Mouse (Mus musculus) megakaryocyte progenitor cell, adult 5-6 weeks (primary cell): ENCODE results near the gene Irx1. TPM values are rescaled to one million over a fixed set of nuclear protein-coding genes. Genes with fewer than 3 reads are reported as not detected.

ENCODE experiments used
- ATAC-seq: replicated peaks from 2 replicates; pipeline ENCODE4 v1.8.0; 2016; ENCODE audit warnings: mild to moderate bottlenecking, moderate TSS enrichment, inconsistent platforms; ENCODE audit not compliant: poor library complexity
- total RNA-seq, 2 experiments: library from RNA; stranded (forward) in 1 of 2; stranded (reverse) in 1 of 2; fragments of 157-497, 149-512 nt in 1 of 2; fragments of 200-1000 nt in 1 of 2; gene quantifications; 2 replicates each; pipeline versions ENCODE4 v1.2.3 to v1.2.4; 2015 to 2017

Irx1 gene
- total RNA-seq (2015) = not detected in 2 replicates
- not detected in 2 replicates for total RNA-seq (2017)

DNA sequence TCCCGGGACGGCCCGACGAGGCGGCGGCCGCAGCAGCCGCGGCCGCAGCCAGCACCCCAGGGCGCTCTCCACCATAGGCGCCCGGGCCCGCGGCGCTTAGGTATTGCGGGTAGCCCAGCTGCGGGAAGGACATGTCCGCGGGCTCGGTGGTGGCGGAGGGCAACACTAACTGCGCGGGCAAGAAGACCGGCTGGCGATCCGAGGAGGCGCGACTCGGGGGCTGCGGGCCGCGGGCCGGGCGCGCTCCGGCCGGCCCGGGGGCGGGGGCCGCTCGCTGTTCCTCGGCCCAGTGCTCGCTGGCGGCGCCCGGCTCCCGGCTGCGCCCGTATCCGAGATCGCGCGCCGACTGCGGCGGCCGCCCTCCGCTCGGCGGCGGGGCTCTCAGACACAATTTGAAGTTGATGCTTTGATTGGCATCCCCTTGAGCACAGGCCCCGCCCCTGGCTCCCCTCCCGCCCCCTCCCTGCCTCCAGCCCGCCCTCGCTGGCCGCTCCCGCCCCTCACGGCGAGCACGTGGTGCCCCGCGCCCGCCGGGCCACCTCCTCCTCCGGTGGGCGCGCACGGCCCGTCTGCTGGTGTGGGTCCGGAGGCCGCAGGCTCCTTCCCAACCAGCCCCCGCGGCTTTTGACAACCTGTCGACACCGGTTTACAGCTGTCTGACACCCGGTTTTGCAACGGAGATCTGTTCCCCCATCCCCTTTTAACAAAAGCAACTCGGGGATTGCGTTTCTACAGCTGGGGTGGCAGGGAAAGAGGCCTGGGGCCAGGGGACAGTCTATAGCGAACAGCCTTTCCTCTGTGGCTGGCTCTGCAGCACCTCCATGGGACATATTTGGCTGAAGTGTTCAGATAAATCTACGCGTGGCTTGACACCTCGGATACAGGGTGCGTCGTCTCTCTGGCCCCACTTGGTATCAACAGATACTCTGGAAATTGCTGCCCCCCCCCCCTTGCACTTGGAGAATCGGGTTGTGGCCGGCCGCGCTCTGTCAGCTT lies at the start of gene Irx1:
TSS of gene Irx1 (minus strand) at position 368 of the 996 bp plus-strand sequence.
- no peak for ATAC-seq

DNA sequence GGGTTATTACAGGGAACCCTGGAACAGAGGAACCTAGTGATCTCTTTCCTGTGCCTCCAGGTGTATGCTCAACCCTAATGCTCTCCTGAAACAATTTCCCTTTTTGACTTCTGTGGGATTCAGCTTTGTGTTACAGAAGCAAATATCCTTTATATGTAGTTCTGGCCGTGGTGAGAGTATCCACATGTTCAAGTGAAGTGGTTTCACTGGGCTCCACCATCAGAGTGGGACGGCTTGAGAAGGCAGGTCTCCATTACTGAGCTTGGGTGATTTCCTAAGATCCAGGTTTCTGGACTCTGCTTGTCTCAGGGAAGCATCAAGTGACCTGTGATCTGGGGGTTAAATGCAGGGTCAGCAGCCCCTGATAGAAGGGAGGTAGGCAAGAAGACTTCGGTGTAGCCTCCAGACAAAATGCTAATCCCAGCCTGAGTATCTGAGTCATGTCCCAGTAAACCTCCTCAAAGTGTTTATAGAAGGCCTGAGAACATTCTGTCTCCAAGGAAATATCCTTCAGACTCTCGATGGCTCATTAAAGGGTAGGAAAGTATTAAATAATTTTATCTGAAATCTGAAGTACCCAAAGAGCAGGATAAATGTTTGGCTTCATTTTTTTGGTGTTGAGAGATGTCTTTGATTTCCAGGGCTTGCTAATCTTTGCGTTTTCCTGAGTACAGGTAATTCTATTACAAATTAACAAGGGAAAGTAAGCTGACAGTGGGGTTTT lies 16.6 kb upstream of the Irx1 start:
- ATAC-seq = no peak

DNA sequence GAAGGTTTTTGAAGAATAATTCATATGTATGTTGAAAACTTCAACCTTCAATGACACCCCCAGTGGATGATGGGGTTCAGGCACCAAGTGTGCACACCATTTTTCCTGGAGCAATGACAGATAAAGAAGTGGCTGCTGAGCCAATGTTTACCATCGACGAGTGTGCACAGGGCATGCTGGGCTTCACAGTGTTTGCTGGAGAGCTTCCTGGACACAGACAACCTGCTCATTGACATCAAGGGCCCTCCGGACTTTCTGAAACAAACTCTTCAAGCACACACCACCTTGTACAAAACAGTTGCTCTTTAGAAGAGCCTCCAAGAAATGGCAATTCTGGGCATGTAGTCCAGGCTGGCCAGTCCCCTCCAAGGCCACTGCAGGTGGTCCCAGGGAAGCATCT lies 12.2 kb upstream of the Irx1 start:
- no peak for ATAC-seq

DNA sequence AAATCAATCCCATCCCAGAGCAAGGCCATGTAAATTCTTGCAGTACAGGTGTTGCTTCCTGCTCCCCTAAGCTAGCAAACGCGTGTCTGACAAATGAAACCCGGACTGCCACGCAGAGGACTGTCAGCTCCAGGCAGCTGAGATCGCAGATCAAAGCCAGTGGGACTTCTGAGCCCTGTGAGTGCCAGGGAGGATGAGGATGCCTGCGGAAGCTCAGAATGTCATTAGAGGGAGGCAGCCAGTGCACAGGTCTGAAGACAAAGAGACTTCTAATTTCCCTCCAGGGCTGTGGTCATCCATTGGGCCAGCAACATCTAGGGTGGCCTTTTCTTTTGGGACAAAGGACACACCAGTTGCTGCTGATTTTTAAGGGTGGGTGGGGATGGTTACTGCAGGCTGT lies 4.8 kb upstream of the Irx1 start:
- no peak for ATAC-seq

DNA sequence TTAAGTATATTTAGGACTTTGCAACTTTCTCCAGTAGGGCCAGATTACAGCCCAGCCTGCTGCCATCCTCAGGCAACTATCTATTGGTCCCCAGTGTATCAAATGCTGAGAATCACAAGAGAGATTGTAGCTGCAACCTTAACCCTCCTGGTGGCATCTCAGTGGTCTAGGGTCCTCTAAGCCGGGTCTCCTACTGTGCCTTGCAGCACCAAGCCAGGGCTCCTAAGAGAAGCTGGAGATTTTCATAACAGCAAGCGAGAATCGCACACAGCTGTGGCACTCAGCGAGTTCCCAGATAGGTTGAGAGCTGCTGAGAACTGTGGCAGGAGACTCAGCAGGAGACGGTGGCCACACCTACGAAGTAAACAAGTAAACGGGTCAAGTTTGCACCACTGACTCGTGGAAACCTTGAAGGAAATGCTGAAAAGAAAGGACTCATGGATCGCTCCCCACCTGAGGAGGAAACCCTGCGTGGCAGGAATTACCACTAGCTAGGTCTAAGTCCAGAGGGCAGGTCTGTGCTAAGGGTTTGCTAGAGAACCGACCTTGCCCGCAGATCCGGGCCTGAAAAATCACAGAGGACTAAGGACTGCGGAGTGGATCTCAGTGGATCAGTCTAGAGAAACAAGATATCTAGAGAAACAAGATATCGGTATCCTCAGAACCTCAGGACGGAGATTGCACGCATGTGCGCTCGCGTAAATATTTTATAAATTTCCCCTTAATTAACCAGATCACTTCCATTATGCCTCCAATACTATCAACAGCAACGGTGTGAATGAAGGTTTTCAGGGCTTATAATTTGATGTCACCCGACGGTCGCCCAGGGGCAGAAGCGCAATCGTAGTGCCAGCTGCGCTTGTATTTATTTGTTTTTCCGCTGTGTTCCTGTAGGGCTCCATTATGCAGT lies 4.1 kb upstream of the Irx1 start:
- no peak for ATAC-seq

DNA sequence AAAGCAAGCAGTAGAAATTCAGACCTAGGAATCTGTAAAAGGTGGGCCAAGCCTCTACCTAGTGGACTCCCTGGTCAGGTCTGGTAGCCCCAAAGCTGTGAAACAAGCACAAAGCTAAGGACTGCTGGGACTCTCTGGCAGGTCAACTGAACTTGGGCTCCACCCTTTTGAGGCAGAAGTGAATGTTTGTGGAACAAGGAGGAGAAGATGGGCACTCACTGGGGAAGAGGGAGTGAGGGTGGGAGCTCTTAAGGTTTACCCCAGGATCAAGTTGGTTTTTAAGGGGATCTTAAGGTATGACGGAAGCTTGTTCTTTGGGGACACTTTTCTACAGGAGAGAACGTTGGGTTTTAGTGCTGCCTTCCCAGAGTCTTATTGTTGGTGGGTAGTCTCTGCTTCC lies 3.1 kb upstream of the Irx1 start:
- ATAC-seq = no peak

DNA sequence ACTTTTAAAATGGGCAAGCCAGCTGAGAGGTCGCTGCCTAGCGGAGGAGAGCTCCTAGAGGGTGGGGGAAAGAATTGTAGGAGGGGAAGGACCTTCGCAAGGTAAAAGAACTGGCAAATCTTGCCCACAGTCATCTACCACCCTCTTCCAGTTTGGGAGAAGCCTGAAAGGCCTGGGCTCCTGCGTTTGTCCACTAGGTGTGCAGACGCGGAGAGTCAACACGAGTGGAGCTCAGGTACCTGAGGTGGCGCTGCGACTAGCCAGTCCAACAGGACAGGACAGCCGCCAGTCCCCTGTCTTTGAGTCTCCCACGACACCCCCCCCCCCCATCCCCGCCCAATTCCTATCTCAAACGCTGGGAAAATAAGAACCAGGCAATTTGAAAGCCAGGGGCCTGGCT lies 843 bp upstream of the Irx1 start:
- ATAC-seq = no peak

DNA sequence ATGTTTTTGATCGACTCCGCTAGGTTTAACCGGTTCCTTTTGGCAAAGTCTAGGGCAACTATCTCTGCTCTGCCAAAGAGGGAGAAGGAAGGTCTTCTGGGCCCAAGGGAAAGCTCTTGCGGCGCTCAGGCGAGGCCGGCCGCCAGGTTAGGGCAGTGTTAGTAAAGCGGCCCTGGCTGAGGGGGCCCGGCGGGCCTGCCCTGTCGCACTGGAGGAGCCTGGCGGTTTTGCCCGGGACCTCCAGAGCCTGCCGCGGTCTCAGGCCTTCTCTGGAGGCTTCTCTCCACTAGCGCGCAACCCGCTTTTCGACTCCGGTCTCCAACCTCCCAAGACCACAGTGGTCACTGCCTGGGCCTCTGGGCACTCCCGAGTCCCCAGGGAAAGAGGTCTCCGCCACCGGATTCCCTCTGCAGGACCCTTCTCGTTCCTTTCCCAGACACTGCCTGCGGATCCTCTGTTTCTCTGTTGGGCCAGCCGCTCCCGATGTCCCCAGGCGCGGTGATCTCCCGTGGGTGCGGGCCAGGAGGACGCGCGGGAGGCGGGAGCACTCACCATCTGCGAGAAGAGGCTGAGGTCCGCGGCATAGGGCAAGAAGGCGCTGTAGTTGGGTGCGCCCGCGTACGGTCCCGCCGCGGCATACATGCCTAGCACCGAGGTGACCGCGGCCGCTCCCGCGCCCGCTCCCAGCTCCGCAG lies 715 bp downstream of the Irx1 start:
- ATAC-seq = peak; percentile 30; the same call in 1 of the 2 replicates

DNA sequence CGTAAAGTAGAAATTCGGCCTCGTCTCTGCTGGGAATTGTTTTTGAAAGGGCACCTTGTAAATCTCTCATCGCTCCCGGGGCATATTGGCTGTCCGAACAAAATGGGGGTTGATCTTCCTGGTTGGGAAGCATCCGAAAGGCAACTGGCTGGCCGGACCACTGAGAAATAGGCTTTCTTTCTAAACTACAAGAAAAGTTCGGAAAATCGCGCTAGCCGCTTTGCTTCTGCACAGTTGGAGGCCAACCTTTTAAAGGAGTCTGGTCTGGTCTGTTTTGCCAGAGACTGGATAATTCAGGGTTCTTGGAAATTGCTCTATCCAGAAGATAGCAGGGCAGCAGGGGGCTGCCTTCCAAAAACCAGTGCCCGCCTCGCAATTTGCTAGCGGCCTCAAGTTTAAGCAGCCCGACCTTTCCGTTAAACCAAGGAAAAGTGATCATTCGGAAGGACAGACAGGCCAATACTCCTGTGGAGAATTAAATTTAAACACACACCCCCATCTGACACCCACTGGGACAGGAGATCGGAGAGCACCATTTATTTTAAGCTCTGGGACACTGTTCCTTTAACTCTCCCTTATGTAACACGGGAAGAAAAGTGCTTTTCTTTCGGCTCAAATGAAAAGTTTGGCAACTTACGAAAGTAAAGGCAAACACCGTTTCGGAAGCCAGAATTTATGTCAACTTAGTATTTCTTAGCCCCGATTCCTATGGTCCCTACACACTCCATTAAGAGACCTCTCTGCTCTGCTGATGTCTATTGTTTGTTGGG lies 1.4 kb downstream of the Irx1 start:
- no peak for ATAC-seq

DNA sequence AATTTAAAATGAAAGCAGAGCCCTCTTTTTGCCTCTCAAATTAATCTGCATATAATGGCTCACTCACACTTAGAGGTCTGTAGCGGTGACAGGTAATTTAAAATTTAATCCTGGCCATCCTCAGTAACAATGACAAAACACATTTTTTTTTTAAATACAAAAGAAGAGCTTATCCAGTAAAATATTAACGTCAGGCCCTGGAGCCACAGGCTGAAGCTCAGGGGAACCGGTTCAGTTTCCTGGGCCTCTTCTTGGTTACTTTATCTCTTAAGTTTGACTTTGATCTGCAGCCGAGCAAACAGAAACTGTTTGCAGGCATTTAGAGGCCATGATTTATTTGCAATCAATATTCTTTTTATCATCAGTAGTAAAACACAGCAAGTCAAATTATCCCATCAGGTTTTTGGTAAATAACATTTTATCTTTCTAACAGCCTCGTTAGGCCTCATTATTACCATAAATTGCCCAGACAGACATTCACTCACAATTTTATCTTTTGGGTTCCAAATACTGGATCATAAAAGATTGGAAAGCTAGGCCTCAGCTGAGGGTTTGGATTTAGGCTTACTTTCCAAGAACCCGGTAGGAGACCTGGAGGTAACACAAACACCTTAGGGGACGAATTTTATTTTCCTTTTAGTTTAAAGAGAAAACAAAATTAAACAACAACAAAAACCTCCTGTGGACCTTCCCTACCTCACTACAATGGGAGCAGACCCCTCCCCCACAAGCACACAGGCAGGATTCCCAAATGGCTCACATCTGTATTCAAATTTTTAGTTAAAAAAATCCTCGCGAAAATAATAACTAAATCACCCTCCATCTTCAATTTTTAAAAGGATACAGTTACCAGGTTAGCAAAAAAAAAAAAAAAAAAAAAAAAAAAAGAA lies 2.4 kb downstream of the Irx1 start:
- no peak for ATAC-seq

DNA sequence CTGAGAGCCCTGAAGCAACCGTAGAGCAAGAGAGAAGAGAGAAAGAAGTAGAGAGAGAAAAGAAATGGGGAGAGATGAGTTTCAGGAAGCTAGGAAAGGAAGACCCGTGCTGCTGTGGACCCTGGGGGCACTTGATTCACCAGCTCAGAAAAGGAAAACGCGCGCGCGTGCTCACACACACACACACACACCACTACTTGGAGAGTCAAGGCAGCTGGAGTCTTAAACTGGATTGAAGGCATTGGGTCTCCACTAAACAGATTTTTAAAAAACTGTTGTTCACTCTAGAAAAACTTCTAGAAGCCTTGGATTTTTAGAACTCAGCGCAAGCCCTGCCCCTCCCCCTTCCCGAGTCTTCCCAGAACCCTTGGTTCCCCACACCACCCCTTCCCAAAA lies 3.2 kb downstream of the Irx1 start:
- no peak for ATAC-seq

DNA sequence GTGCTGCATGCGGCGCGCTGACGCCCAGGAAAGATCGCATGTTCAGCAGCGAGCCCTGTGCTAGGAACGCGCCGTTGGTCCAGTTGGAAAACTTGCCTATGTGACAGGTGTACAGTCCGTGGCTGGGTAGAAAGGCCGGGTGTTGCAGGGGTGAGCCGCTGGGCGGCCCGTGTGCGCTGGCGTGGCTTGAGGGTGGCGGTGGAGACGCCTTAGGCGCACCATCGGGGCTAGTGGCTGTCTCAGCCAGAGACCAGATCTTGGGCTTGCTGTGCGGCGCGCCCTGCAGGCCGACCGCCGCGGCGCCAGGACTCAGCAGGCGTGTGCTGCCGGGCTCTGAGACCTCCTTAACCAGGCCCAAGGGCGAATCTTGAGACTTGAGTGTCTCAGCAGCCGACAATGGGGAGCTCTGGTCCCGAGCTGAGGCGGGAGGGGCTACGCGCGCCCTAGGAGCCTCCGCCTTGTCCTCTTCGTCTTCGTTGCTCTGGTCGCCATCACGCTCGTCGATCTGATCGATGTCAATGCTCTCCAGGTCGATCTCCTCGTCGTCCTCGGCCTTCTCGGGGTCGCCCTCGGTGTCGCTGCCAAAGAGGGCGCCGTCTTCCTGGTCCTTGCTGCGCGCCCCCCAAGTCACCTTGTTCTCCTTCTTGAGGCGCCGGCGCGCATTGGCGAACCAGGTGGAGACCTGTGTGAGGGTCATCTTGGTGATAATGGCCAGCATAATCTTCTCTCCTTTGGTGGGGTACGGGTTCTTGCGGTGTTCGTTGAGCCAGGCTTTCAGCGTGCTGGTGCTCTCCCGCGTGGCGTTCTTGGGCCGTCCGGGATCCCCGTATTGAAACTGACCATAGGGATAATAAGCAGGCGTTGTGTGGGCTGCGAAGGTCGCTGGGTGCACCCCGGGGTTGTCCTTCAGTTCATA lies 3.9 kb downstream of the Irx1 start:
- peak; percentile 15; the same call in 1 of the 2 replicates for ATAC-seq

DNA sequence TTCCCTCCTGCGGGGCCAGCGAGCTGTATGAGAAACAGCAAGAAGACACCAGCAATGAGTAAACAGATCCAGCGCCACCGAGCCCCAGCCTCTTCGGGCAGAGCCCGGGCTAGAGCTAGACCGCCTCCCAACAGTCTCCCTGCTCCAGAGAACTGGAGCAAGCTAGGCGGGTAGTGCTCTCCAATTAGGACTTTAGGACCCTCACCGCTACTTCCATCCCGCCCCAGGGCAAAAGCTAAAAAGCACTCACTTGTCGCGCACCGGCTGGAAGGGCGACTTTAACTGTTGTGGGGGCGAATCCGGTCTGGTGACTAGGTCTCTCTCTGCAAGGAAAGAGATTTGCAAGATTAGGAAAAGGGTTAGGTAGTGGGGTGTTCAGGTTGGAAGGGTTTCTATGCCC lies 4.9 kb downstream of the Irx1 start:
- ATAC-seq = no peak

DNA sequence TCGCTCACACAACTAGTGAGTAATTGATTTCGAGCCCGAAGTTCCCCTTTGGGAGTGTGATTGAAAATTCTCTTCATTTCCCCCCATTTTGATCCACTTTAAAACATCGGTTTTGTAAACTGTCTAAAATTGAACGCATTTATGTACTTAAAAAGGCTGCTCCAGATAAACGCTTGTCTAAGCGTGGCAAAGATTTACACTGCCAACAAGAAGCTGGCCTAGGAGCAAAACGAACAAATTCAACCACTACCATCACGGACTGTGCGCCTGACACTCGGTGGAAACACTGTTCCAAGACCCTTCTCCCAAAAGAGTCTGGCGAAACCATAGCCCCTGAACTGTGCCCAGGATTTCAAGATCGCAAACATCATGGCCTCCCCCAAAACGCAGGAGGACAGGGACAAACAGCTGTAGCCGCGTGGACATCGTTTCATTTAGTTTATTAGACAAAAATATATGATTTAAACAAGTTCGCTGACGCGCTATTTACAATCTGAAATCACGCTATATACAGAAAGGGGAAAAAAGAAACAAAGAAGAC lies 5.6 kb downstream of the Irx1 start:
- ATAC-seq = no peak

DNA sequence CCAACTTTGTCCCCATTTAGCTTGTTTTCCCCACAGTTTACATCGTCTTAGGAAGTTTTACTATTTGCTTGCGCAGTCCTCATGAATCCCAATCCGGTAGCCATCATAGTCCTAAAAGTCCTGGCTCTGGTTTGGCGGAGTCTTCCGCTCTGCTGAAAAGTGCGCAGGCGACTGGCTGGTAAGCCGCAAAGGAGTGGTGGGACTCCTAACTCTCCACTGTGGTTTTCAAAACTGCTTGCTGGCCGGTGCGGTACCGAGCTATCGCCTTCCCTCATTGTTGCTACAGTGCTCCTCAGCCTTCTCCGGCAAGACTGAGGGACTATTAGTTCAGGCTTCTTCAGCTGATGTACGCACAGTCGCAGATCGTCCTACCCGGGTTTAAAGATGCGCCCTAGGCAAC lies 6.4 kb downstream of the Irx1 start:
- ATAC-seq = no peak

DNA sequence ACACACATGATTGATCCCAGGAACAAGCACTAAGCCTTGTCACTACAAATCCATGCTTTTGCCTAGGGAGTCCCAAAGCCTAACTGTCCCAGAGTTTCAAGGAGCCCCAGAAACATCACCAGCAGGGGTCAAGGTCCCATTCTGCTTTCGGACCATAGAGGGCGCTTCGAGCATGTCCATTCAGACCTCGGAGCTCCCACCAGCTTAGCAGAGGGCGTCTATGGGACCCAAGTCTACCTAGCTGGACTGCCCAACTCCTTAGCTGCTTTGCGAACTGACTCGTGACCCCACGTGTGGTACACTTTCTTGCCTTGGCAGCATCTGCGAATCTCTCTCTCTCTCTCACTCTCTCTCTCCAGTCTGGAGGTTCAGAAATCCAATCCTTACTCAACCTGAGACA lies 7.0 kb downstream of the Irx1 start:
- ATAC-seq = peak; percentile 65; the same call in 1 of the 2 replicates

DNA sequence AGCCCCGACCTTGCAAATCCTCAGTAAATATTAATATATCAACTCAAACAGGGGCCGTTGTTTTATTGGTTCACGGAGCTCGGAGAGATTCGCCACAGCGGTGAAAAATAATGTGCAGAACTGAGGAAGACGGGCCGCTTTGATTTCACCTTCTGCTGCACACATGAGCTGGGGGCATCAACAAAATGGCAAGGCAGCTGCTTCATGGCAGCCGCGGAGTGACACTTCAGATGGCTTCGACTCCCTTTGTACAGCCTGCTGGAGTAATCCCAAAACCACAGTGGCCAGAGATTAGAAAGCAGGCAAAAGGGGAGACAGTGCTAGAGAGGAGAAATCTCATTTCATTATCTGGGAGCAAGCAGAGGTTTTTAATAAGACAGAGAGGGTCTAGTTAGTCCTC lies 11.6 kb downstream of the Irx1 start:
- no peak for ATAC-seq
